Mouse (Mus musculus): ENCODE data around the gene Sprr4. TPM values are rescaled to one million over a fixed set of nuclear protein-coding genes. Genes with fewer than 3 reads are reported as not detected.

The Sprr4 gene
- polyA plus RNA-seq, 1 experiment from 2014 or later = not detected

DNA sequence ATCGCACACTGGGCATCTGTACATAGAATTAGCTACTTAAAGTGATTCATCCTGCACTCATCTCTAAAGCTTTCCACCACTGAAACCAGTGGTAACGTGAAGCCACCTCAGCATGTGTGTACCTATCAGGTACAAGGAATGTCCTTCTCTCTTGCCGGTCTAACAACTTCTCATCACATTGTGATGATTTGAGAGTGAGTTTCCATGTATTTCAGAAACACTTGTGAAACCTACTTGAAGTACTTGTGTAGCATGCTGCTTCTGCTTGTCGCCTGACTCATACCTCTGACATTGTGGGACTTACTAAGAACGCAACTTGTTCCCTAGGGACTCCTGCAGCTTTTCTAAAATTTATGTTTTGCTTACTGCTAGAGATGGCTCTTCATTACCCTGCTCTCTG is 45.1 kb downstream of the Sprr4 start:
- Histone ChIP-seq H3K4me1 (no peaks in the 10 kb centered on the region), H3K27ac (no peak overlapping the region), H3K4me2 (replicated peaks) (no peak overlapping the region), H3K4me3 (no peak overlapping the region), H3K9ac (no peak overlapping the region), H3K27me3 (replicated peaks) (no peaks in the 10 kb centered on the region), H3K36me3 (no peaks in the 10 kb centered on the region), H3K9me3 (no peaks in the 10 kb centered on the region)
- WGBS = 89% methylated on average over 5 of the region's 5 CpGs
- ATAC-seq (ENCODE audit: low FRiP score, low read depth) = no peak

Other genes with a start within 250 kb of the Sprr4 start
- not detected in 2 replicates for gene Sprr2a3, start 215.1 kb downstream of the Sprr4 start, polyA plus RNA-seq (2016; fragmentation: Nextera tagmentation; extraction: Ambion mirVana)
- 0.25 TPM in 1 of 2 replicates, not detected in the other for gene Sprr2b, start 183.9 kb downstream of the Sprr4 start, polyA plus RNA-seq (2016; fragmentation: Nextera tagmentation; extraction: Ambion mirVana)
- not detected in 2 replicates for gene Sprr2d, start 161.4 kb downstream of the Sprr4 start, polyA plus RNA-seq (2016; fragmentation: Nextera tagmentation; extraction: Ambion mirVana)
- not detected in 2 replicates for gene Sprr2e, start 148.3 kb downstream of the Sprr4 start, polyA plus RNA-seq (2016; fragmentation: Nextera tagmentation; extraction: Ambion mirVana)
- gene Sprr2f, start 135.3 kb downstream of the Sprr4 start, polyA plus RNA-seq (2016; fragmentation: Nextera tagmentation; extraction: Ambion mirVana) = not detected in 2 replicates
- not detected in 2 replicates for gene Sprr2h, start 114.8 kb downstream of the Sprr4 start, polyA plus RNA-seq (2016; fragmentation: Nextera tagmentation; extraction: Ambion mirVana)
- gene Sprr2i, start 92.5 kb downstream of the Sprr4 start, polyA plus RNA-seq (2016; fragmentation: Nextera tagmentation; extraction: Ambion mirVana) = not detected in 2 replicates
- gene Sprr2j-ps, start 82.4 kb downstream of the Sprr4 start, polyA plus RNA-seq (2016; fragmentation: Nextera tagmentation; extraction: Ambion mirVana) = not detected in 2 replicates
- 7.4 and 8.9 TPM in 2 replicates for gene Gm9774, start 71.1 kb downstream of the Sprr4 start, polyA plus RNA-seq (2016; fragmentation: Nextera tagmentation; extraction: Ambion mirVana)
- not detected in 2 replicates for gene Sprr2k, start 67.9 kb downstream of the Sprr4 start, polyA plus RNA-seq (2016; fragmentation: Nextera tagmentation; extraction: Ambion mirVana)
- not detected in 2 replicates for gene Sprr1b, start 61.7 kb downstream of the Sprr4 start, polyA plus RNA-seq (2016; fragmentation: Nextera tagmentation; extraction: Ambion mirVana)
- gene Sprr3, start 41.8 kb downstream of the Sprr4 start, polyA plus RNA-seq (2016; fragmentation: Nextera tagmentation; extraction: Ambion mirVana) = not detected in 2 replicates
- gene Sprr1a, start 14.6 kb downstream of the Sprr4 start, polyA plus RNA-seq (2016; fragmentation: Nextera tagmentation; extraction: Ambion mirVana) = not detected in 2 replicates
- not detected in 2 replicates for gene 2310046K23Rik, start 34.0 kb upstream of the Sprr4 start, polyA plus RNA-seq (2016; fragmentation: Nextera tagmentation; extraction: Ambion mirVana)
- gene Ivl, start 73.2 kb upstream of the Sprr4 start, polyA plus RNA-seq (2016; fragmentation: Nextera tagmentation; extraction: Ambion mirVana) = 0.10 and 0.13 TPM in 2 replicates
- not detected in 2 replicates for gene Smcp, start 88.5 kb upstream of the Sprr4 start, polyA plus RNA-seq (2016; fragmentation: Nextera tagmentation; extraction: Ambion mirVana)
- not detected in 2 replicates for gene 2210017I01Rik, start 107.0 kb upstream of the Sprr4 start, polyA plus RNA-seq (2016; fragmentation: Nextera tagmentation; extraction: Ambion mirVana)
- not detected in 2 replicates for gene Lce6a, start 121.2 kb upstream of the Sprr4 start, polyA plus RNA-seq (2016; fragmentation: Nextera tagmentation; extraction: Ambion mirVana)
- gene Lce1a1, start 147.8 kb upstream of the Sprr4 start, polyA plus RNA-seq (2016; fragmentation: Nextera tagmentation; extraction: Ambion mirVana) = not detected in 2 replicates
- gene Lce1b, start 156.4 kb upstream of the Sprr4 start, polyA plus RNA-seq (2016; fragmentation: Nextera tagmentation; extraction: Ambion mirVana) = not detected in 2 replicates
- gene Lce1a2, start 169.8 kb upstream of the Sprr4 start, polyA plus RNA-seq (2016; fragmentation: Nextera tagmentation; extraction: Ambion mirVana) = not detected in 2 replicates
- gene Lce1c, start 178.8 kb upstream of the Sprr4 start, polyA plus RNA-seq (2016; fragmentation: Nextera tagmentation; extraction: Ambion mirVana) = not detected in 2 replicates
- gene Lce1d, start 186.7 kb upstream of the Sprr4 start, polyA plus RNA-seq (2016; fragmentation: Nextera tagmentation; extraction: Ambion mirVana) = not detected in 2 replicates
- gene Lce1e, start 208.6 kb upstream of the Sprr4 start, polyA plus RNA-seq (2016; fragmentation: Nextera tagmentation; extraction: Ambion mirVana) = not detected in 2 replicates
- gene Lce1f, start 219.9 kb upstream of the Sprr4 start, polyA plus RNA-seq (2016; fragmentation: Nextera tagmentation; extraction: Ambion mirVana) = not detected in 2 replicates
- gene Gm38119, start 238.6 kb upstream of the Sprr4 start, polyA plus RNA-seq (2016; fragmentation: Nextera tagmentation; extraction: Ambion mirVana) = not detected in 2 replicates

Measured in neural tube, embryonic 12.5 days (tissue).